Mouse (Mus musculus) hindbrain, embryonic 13.5 days (tissue): ENCODE data around the gene Prox1. TPM values are rescaled to one million over a fixed set of nuclear protein-coding genes. Genes with fewer than 3 reads are reported as not detected.

Experiments used
- ATAC-seq: fragments of 200-750 bp; cut with Nextera tagmentation; 2 replicates; pipeline ENCODE4 v1.8.0; 2017; ENCODE audit warnings: moderate TSS enrichment; ENCODE audit not compliant: low FRiP score
- H3K27ac ChIP-seq: fragments of 300-500 bp; sonication (generic); 2 replicates; pipeline ENCODE4 v1.5.1; 2015; ENCODE audit warnings: inconsistent platforms, mild to moderate bottlenecking, moderate library complexity
- H3K27me3 ChIP-seq: fragments of 300-500 bp; sonication (generic); 2 replicates; pipeline ENCODE4 v1.6.1; 2015; ENCODE audit warnings: mild to moderate bottlenecking, inconsistent platforms
- H3K36me3 ChIP-seq: fragments of 300-500 bp; sonication (generic); 2 replicates; pipeline ENCODE4 v1.6.1; 2015; ENCODE audit warnings: mild to moderate bottlenecking, inconsistent platforms
- H3K4me1 ChIP-seq: fragments of 300-500 bp; sonication (generic); replicated peaks from 2 replicates; pipeline ENCODE4 v1.6.1; 2015; ENCODE audit warnings: inconsistent platforms
- H3K4me2 ChIP-seq: fragments of 300-500 bp; sonication (generic); 2 replicates; pipeline ENCODE4 v1.6.1; 2015; ENCODE audit warnings: inconsistent platforms, mild to moderate bottlenecking, moderate library complexity
- H3K4me3 ChIP-seq: fragments of 300-500 bp; sonication (generic); 2 replicates; pipeline ENCODE4 v1.5.1; 2015; ENCODE audit warnings: mild to moderate bottlenecking, inconsistent platforms
- H3K9ac ChIP-seq: fragments of 300-500 bp; sonication (generic); 2 replicates; pipeline ENCODE4 v1.6.1; 2015; ENCODE audit warnings: mild to moderate bottlenecking, inconsistent platforms
- H3K9me3 ChIP-seq: fragments of 300-500 bp; sonication (generic); 2 replicates; pipeline ENCODE4 v1.6.1; 2016; ENCODE audit warnings: inconsistent platforms
- WGBS: fragments of 180-500 bp; shearing (Covaris S2); methylation state at CpG from one replicate; pipeline ENCODE4 v1.1.7; 2015; 5-methylcytosine and 5-hydroxymethylcytosine counted together
- polyA plus RNA-seq: library from polyadenylated mRNA; unstranded; fragments of >200 nt; fragmentation: Nextera tagmentation; extraction: Ambion mirVana; gene quantifications from 2 replicates; pipeline ENCODE4 v1.2.1, GENCODE M21; 2015

Prox1 gene
- polyA plus RNA-seq, 1 experiment from 2014 or later: 8.8 TPM

DNA sequence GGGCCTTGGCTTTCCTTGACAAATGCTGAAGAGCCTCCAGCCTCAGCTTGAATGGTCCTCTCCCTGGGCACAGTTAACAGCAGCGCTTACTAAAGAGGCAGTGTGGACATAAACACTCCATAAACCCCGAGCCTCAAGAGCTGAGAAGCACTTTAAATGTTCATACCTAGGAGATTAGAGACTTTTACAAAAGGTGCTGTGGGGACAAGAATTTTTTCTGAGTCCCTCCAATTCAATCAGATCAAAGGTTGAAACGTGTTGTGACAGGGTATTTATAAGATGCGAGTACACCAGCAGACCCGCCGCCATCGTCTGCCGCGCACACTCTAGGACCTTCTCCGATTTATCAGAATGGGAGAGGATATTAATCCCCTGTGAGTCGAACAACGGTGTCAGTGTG is 1.2 kb upstream of the Prox1 start:
- 3% methylated on average over 12 of the region's 12 CpGs for WGBS
- Histone ChIP-seq H3K36me3 (no peaks in the 10 kb centered on the region), H3K9me3 (no peaks in the 10 kb centered on the region), H3K27ac (no peak overlapping the region), H3K4me1 (peaks cover 72% of the 10 kb centered on the region), H3K9ac (no peak overlapping the region), H3K4me3 (peak overlapping the region; percentile 67; the same call in 1 of the 2 replicates), H3K4me2 (peak overlapping the region; percentile 96), H3K27me3 (peaks cover 44% of the 10 kb centered on the region)
- no peak for ATAC-seq

DNA sequence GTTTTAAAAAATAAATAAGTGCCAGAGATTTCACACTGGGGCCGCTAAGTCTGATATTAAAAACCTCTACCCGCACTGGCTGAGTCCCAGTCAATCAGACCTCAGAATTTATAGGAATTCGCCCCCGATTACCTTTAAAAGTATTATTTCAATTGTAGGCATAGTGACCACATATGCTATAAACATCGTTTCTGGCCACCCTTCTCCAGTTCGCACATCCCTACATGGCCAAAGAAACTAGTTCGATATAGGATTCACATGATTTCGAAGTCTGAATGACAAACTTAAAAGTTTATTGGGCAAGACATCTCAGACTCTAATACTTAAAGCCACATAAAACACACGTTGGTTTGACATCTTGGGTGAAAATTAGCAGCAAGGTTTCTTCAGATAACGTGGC is 827 bp upstream of the Prox1 start:
- H3K9me3 ChIP-seq: no peaks in the 10 kb centered on the region
- H3K4me1 ChIP-seq: peaks cover 72% of the 10 kb centered on the region
- H3K36me3 ChIP-seq: no peaks in the 10 kb centered on the region
- ATAC-seq: no peak
- H3K27me3 ChIP-seq: peaks cover 41% of the 10 kb centered on the region
- peak overlapping the region; percentile 67 for H3K4me3 ChIP-seq
- H3K27ac ChIP-seq: no peak overlapping the region
- H3K4me2 ChIP-seq: peak overlapping the region; percentile 96
- 4% methylated on average over 10 of the region's 10 CpGs for WGBS
- H3K9ac ChIP-seq: 0 out of 2 replicates have a peak overlapping the region, but pooled peaks have one; percentile 84

DNA sequence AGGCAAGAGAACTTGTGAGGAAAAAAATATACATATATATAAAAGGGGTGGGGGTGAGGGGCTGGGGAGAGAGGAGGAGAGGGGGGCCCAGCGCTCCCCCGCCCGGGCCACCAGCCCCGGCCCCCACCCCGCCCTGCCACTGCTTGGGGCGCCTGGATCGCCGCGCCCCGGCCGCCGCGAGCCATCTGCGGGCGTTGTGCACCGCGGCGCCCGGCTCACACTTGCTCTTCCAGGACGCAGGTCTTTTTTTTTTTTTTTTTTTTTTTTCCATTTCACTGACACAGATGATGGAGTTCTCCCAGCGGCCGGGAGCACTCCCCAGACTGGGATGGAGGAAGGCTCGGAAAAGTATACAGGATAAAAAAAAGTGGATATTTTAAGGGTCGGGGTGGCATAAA is 304 bp upstream of the Prox1 start:
- Histone ChIP-seq H3K4me1 (peaks cover 72% of the 10 kb centered on the region), H3K9ac (peak overlapping the region; percentile 84), H3K27me3 (peaks cover 36% of the 10 kb centered on the region), H3K36me3 (no peaks in the 10 kb centered on the region), H3K9me3 (no peaks in the 10 kb centered on the region), H3K4me3 (peak overlapping the region; percentile 67), H3K4me2 (peak overlapping the region; percentile 96), H3K27ac (peak overlapping the region; percentile 91)
- ATAC-seq: peak; percentile 56
- 0% methylated on average over 22 of the region's 24 CpGs for WGBS

DNA sequence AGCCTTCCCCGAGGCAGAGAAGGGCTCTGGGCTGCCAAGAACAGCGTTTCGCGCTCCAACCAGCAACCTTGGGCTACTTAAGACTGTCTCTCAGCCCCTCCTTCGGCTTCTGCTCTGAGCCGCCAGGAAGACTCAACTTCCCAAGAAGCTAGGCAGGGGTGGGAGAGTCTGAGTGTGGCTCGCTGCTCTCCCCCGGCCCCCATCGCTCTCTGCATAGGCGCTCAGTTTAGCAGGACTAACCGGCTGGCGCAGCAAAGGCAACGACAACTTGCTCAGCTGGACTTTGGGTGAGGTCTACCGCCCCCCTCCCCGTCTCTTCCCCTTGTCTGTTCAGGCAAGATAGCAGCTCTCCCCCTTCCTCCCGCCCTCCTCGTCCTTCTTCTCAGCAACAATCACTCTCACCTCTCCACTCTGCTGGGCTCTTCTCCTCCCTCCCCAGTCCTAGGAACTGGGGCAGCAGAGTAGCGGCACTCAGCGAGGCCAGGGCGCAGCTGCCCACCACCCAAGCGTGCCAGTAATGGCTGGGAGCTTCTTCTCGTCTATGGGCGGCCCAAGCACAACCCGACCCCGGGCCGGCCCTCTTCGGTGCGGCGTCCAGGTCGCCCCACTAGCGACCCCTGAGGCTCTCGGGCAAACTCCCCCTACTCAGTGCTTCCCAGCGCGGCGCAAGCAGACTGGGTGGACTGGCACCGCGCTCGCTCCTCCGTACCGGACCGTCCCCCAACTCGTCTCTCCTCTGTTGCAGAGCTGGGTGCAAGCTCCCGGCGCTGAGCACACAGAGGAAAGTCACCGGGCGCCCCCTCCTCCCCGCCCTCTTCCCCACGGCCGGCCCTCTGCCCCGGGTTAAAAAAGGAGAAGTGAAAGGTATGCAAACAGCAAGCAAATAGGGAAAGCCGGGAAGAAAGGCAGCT is 1.5 kb downstream of the Prox1 start:
- Histone ChIP-seq H3K4me1 (peaks cover 60% of the 10 kb centered on the region), H3K27me3 (peaks cover 23% of the 10 kb centered on the region), H3K27ac (peak overlapping the region; percentile 91), H3K36me3 (no peaks in the 10 kb centered on the region), H3K9me3 (no peaks in the 10 kb centered on the region), H3K4me2 (peak overlapping the region; percentile 96), H3K9ac (peak overlapping the region; percentile 84), H3K4me3 (peak overlapping the region; percentile 67)
- peak; percentile 32; the same call in 1 of the 2 replicates for ATAC-seq
- WGBS: under 1% methylated on average over 51 of the region's 51 CpGs

DNA sequence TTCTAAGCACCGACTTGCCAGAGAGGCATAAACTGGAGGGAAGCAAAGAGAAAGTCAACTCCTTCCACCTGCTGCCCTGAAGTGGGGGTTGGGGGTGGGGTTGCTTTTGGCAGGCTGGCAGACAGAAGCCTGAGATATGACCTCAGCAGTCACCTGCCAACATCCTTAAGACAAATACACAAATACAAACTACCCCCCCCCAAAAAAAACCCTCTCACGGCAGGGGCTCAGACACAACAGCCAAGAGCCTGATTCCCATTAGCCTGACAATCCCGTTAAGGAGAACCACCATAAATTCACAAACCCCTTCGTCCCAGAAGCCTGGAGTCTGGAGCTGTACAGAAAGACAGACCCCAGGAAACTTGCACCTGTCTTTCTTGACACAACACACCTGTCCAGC is 2.4 kb downstream of the Prox1 start:
- H3K36me3 ChIP-seq: no peaks in the 10 kb centered on the region
- H3K9me3 ChIP-seq: no peaks in the 10 kb centered on the region
- ATAC-seq: no peak
- WGBS: 3% methylated on average over 4 of the region's 4 CpGs
- H3K27me3 ChIP-seq: peaks cover 17% of the 10 kb centered on the region
- H3K4me3 ChIP-seq: peak overlapping the region; percentile 67
- H3K4me1 ChIP-seq: peaks cover 53% of the 10 kb centered on the region
- H3K9ac ChIP-seq: peak overlapping the region; percentile 84
- H3K4me2 ChIP-seq: peak overlapping the region; percentile 96
- peak overlapping the region; percentile 91 for H3K27ac ChIP-seq

DNA sequence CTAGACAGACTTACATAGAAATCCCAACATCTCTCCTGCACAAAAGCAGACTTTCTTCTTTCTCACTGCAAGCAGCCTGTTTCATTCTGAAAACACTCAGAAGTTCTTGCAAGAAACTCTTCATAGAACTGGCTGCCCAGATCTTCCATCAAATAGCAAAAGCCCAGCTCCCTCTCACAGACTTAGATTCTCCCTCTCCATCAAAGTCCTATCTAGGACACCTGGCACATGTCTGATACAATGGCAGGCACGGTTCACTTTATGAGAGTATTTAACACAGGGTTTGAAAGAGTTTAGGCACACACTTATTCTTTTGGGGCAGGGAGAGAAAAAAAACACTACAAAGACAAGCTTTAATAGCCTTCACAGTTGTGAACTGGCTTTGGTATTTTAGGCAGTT is 2.9 kb downstream of the Prox1 start:
- peak overlapping the region; percentile 96 for H3K4me2 ChIP-seq
- 9% methylated on average over 1 of the region's 1 CpGs for WGBS
- H3K36me3 ChIP-seq: no peaks in the 10 kb centered on the region
- peak overlapping the region; percentile 49; the same call in 1 of the 2 replicates for H3K9ac ChIP-seq
- no peaks in the 10 kb centered on the region for H3K9me3 ChIP-seq
- H3K27me3 ChIP-seq: peaks cover 12% of the 10 kb centered on the region
- peak overlapping the region; percentile 67 for H3K4me3 ChIP-seq
- H3K27ac ChIP-seq: no peak overlapping the region
- H3K4me1 ChIP-seq: peaks cover 51% of the 10 kb centered on the region
- ATAC-seq: no peak

DNA sequence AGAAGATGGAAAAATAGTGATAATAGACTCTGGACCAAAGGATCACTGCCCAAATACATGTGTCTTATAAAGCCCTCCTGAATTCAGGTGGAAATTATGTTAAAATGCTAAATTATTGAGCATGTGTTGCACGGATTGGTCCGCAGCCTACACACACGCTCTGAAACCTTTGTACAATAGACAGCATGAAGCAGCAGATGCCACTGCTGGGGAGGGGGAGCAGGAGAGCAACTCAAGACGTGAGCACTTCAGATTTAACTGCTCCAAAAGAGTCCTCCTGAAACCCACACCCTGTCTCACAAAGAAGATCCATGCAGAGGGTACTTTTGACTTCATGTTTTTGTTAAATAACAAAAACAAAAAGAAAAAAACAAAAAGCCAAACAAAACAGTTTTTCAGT is 5.0 kb downstream of the Prox1 start:
- Histone ChIP-seq H3K27ac (no peak overlapping the region), H3K4me1 (peaks cover 45% of the 10 kb centered on the region), H3K4me2 (peak overlapping the region; percentile 6; the same call in 1 of the 2 replicates), H3K4me3 (no peak overlapping the region), H3K27me3 (no peaks in the 10 kb centered on the region), H3K9me3 (no peaks in the 10 kb centered on the region), H3K36me3 (0 out of 2 replicates have a peak, but pooled peaks cover 6% of the 10 kb centered on the region), H3K9ac (no peak overlapping the region)
- no peak for ATAC-seq
- WGBS: 14% methylated on average over 4 of the region's 4 CpGs

DNA sequence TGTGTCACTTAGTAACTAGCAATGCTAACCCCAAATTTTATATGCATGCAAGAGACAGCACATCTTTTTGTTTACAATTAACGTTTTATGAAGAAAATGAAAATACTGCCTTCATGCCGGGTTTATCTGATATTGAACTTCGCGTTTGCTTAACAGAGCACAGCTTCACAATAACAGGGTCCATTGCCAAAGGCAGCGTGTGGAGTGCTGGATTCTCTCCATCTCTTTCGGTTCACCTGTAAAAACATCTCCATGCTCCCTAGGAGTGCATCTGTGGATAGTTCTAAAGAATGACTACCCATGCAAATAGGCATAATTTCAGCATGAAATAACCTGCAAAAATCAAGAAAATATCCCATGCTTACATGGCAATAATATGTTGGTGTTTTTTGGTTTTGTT is 7.0 kb downstream of the Prox1 start:
- Histone ChIP-seq H3K9ac (no peak overlapping the region), H3K4me3 (no peak overlapping the region), H3K9me3 (no peaks in the 10 kb centered on the region), H3K4me1 (peaks cover 41% of the 10 kb centered on the region), H3K27ac (no peak overlapping the region), H3K36me3 (0 out of 2 replicates have a peak, but pooled peaks cover 7% of the 10 kb centered on the region), H3K27me3 (no peaks in the 10 kb centered on the region), H3K4me2 (no peak overlapping the region)
- no peak for ATAC-seq
- 83% methylated on average over 6 of the region's 6 CpGs for WGBS

DNA sequence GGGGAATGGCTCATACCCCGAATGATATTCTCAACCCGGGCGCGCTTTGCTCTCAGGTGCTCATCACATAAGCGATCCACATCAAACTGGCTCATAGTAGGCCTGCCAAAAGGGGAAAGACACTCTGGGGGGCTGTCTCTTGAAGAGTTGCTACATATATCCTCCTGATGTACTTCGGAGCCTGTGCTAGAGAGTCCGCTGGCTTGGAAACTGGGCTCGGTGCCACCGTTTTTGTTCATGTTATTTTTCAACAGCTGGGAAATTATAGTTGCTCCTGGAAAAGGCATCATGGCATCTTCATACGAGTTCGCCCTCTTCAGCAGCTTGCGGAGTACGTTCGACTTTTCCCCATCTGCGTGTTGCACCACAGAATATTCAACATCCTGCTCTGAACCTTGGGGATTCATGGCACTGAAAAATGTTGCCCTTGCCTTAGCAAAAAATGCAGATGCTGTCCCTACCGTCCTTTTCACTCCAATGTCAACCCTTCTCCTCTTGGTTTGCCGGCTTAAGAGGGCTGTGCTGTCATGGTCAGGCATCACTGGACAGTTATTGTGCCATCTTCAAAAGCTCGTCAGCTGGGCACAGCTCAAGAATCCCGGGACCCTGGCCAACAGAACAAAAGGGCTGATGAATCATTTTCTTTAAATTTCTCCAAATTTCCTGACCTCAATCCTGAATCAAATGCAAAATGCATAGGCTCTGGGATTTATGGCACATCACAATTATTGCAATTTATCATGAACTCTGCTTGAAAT is 8.6 kb downstream of the Prox1 start:
- peaks cover 30% of the 10 kb centered on the region for H3K4me1 ChIP-seq
- ATAC-seq: no peak
- peak overlapping the region; percentile 26; the same call in 1 of the 2 replicates for H3K27ac ChIP-seq
- H3K4me2 ChIP-seq: no peak overlapping the region
- 0 out of 2 replicates have a peak, but pooled peaks cover 7% of the 10 kb centered on the region for H3K36me3 ChIP-seq
- H3K27me3 ChIP-seq: no peaks in the 10 kb centered on the region
- no peaks in the 10 kb centered on the region for H3K9me3 ChIP-seq
- WGBS: 69% methylated on average over 19 of the region's 19 CpGs
- no peak overlapping the region for H3K9ac ChIP-seq
- no peak overlapping the region for H3K4me3 ChIP-seq

DNA sequence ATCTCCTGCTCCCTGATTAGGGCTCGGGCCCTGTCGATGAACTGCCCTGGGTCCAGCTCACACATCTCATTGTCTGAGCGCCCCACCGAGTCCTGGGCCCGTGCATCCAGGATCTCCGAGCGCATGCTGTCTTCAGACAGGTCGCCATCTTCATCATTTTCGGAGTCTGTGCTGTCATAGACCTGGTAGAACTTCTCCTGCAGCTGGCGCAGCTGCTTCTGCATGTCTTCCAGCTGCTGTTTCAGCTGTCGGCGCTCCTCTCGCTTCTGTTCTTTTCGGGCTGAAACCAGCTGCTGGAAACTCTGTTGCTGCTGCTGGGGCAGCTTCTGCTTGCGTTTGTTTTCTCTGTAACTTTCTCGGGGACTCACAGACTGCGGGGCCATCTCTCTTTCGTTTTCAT is 9.2 kb downstream of the Prox1 start:
- Histone ChIP-seq H3K4me3 (no peak overlapping the region), H3K36me3 (0 out of 2 replicates have a peak, but pooled peaks cover 7% of the 10 kb centered on the region), H3K9me3 (no peaks in the 10 kb centered on the region), H3K4me2 (no peak overlapping the region), H3K4me1 (peaks cover 34% of the 10 kb centered on the region), H3K27ac (no peak overlapping the region), H3K27me3 (no peaks in the 10 kb centered on the region), H3K9ac (no peak overlapping the region)
- 78% methylated on average over 18 of the region's 18 CpGs for WGBS
- ATAC-seq: no peak

DNA sequence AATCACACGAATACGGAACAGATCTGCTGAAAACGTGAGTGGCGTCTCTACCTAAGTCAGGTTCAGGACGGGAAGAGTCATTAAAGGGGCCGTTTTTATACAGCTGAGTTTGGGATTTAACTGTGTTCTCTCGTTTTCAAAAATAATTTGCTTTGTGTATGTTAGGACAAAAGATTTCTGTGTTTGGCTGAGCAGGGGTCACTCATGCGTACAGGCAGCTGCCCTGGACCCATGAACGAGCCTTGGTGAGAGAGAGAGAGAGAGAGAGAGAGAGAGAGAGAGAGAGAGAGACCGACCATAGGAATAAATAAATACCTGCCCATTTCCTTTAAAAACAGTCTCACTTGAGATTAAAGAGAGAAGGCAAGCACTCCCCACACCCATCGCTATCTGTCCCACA is 11.1 kb downstream of the Prox1 start:
- WGBS: 38% methylated on average over 11 of the region's 11 CpGs
- H3K9ac ChIP-seq: no peak overlapping the region
- H3K27me3 ChIP-seq: no peaks in the 10 kb centered on the region
- no peak for ATAC-seq
- peaks cover 44% of the 10 kb centered on the region for H3K4me1 ChIP-seq
- H3K27ac ChIP-seq: no peak overlapping the region
- H3K9me3 ChIP-seq: no peaks in the 10 kb centered on the region
- H3K4me3 ChIP-seq: no peak overlapping the region
- H3K36me3 ChIP-seq: 0 out of 2 replicates have a peak, but pooled peaks cover 7% of the 10 kb centered on the region
- H3K4me2 ChIP-seq: no peak overlapping the region

DNA sequence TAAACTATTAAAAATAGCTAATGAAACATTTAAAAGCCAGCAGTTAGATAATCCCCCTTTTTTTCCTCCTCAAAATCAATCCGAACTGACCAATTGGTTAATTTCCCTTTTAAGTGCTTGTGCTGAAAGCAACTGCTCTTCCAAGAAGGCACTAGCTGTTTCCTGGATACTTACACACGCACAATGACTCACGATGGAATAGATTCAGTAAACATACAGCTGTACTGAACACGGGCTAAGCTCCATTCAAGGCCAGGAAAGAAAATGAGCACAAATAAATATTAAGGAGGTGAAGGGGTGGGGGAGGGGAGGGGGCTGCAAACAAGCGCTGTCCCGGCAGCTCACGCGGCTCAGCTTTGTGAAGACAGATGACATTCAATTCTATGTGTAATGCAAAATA is 14.8 kb downstream of the Prox1 start:
- Histone ChIP-seq H3K36me3 (0 out of 2 replicates have a peak, but pooled peaks cover 4% of the 10 kb centered on the region), H3K4me1 (peaks cover 46% of the 10 kb centered on the region), H3K9ac (no peak overlapping the region), H3K4me3 (no peak overlapping the region), H3K27ac (peak overlapping the region; percentile 18; the same call in 1 of the 2 replicates), H3K27me3 (no peaks in the 10 kb centered on the region), H3K9me3 (no peaks in the 10 kb centered on the region), H3K4me2 (no peak overlapping the region)
- WGBS: 12% methylated on average over 8 of the region's 8 CpGs
- no peak for ATAC-seq
